11 mouse cellular contexts compared by ENCODE assay signal in genomic region chr4:137471326-137471725, GRCm38 (mm10). TPM values are rescaled to one million over a fixed set of nuclear protein-coding genes. Genes with fewer than 3 reads are reported as not detected.
DNase-seq lines count a peak whose midpoint lies in the region; ATAC-seq and TF ChIP-seq lines count a peak whose summit lies in the region.
"Had no signal": no experiment of that assay in that cellular context is flagged by ENCODE, and none has a peak within 500 bp of the region (broad histone marks: within the 10 kb centered on the region; RNA-seq: fewer than 3 reads in every experiment).

No protein-coding gene starts in this region.

- 74% methylated on average over 8 of the region's 8 CpGs for WGBS in forebrain, embryonic 12.5 days
- 78% methylated on average over 8 of the region's 8 CpGs for WGBS in forebrain, embryonic 15.5 days
- WGBS in lung, embryonic 14.5 days: 47% methylated on average over 8 of the region's 8 CpGs
- 58% methylated on average over 8 of the region's 8 CpGs for WGBS in intestine, embryonic 16.5 days
- WGBS in stomach, embryonic 15.5 days: 55% methylated on average over 8 of the region's 8 CpGs

- no peak overlapping the region for H3K9ac ChIP-seq in forebrain, embryonic 12.5 days
- no peak overlapping the region for H3K9ac ChIP-seq in forebrain, embryonic 15.5 days (replicated peaks)
- H3K9ac ChIP-seq in lung, embryonic 14.5 days: peak overlapping the region; percentile 81; the same call in 1 of the 2 replicates
- H3K9ac ChIP-seq in intestine, embryonic 16.5 days (ENCODE audit: low read depth, low read length): peak overlapping the region; percentile 53
- no peak overlapping the region for H3K9ac ChIP-seq in stomach, embryonic 15.5 days
- H3K9ac ChIP-seq: midbrain, embryonic 12.5 days had no signal

- no peaks in the 10 kb centered on the region for H3K36me3 ChIP-seq in forebrain, embryonic 12.5 days (replicated peaks)
- no peaks in the 10 kb centered on the region for H3K36me3 ChIP-seq in forebrain, embryonic 15.5 days
- 0 out of 2 replicates have a peak, but pooled peaks cover 4% of the 10 kb centered on the region for H3K36me3 ChIP-seq in lung, embryonic 14.5 days (ENCODE audit: insufficient read depth)
- no peaks in the 10 kb centered on the region for H3K36me3 ChIP-seq in intestine, embryonic 16.5 days (ENCODE audit: control insufficient read depth, insufficient read depth, low read length)
- no peaks in the 10 kb centered on the region for H3K36me3 ChIP-seq in stomach, embryonic 15.5 days
- H3K36me3 ChIP-seq: midbrain, embryonic 12.5 days had no signal

- peaks cover 41% of the 10 kb centered on the region for H3K4me1 ChIP-seq in forebrain, embryonic 12.5 days
- peaks cover 24% of the 10 kb centered on the region for H3K4me1 ChIP-seq in forebrain, embryonic 15.5 days
- peaks cover 60% of the 10 kb centered on the region for H3K4me1 ChIP-seq in lung, embryonic 14.5 days (ENCODE audit: insufficient read depth)
- H3K4me1 ChIP-seq in intestine, embryonic 16.5 days (ENCODE audit: control insufficient read depth, insufficient read depth, low read length): peaks cover 57% of the 10 kb centered on the region
- peaks cover 70% of the 10 kb centered on the region for H3K4me1 ChIP-seq in stomach, embryonic 15.5 days

- DNase-seq in lung, embryonic 14.5 days: no peak
- DNase-seq in lung, postnatal 4 days: no peak
- no peak for DNase-seq in left cerebral cortex, adult 9 months (ENCODE audit: low spot score in 2 of 2)
- DNase-seq in adrenal gland, postnatal 10 days: no peak

- H3K9me3 ChIP-seq in forebrain, embryonic 12.5 days: no peaks in the 10 kb centered on the region
- no peaks in the 10 kb centered on the region for H3K9me3 ChIP-seq in forebrain, embryonic 15.5 days
- no peaks in the 10 kb centered on the region for H3K9me3 ChIP-seq in lung, embryonic 14.5 days (ENCODE audit: low read depth, low read length)
- no peaks in the 10 kb centered on the region for H3K9me3 ChIP-seq in intestine, embryonic 16.5 days (ENCODE audit: control insufficient read depth, low read length)
- no peaks in the 10 kb centered on the region for H3K9me3 ChIP-seq in stomach, embryonic 15.5 days
- H3K9me3 ChIP-seq: midbrain, embryonic 12.5 days had no signal

- H3K4me2 ChIP-seq in forebrain, embryonic 12.5 days: 0 out of 2 replicates have a peak overlapping the region, but pooled peaks have one; percentile 95
- H3K4me2 ChIP-seq in forebrain, embryonic 15.5 days (replicated peaks): no peak overlapping the region
- peak overlapping the region; percentile 74 for H3K4me2 ChIP-seq in lung, embryonic 14.5 days
- H3K4me2 ChIP-seq in intestine, embryonic 16.5 days (ENCODE audit: low read depth, low read length): peak overlapping the region; percentile 73
- peak overlapping the region; percentile 85 for H3K4me2 ChIP-seq in stomach, embryonic 15.5 days

- ATAC-seq in forebrain, embryonic 12.5 days (ENCODE audit: low FRiP score): no peak
- ATAC-seq in forebrain, embryonic 15.5 days (replicated peaks): no peak
- ATAC-seq in lung, embryonic 14.5 days (ENCODE audit: insufficient read depth): no peak
- no peak for ATAC-seq in intestine, embryonic 16.5 days
- ATAC-seq in stomach, embryonic 15.5 days (ENCODE audit: insufficient read depth, low FRiP score, low read depth): no peak

- H3K27ac ChIP-seq in forebrain, embryonic 12.5 days: 0 out of 2 replicates have a peak overlapping the region, but pooled peaks have one; percentile 54
- no peak overlapping the region for H3K27ac ChIP-seq in forebrain, embryonic 15.5 days (replicated peaks)
- peak overlapping the region; percentile 83 for H3K27ac ChIP-seq in lung, embryonic 14.5 days (ENCODE audit: low read depth)
- peak overlapping the region; percentile 70 for H3K27ac ChIP-seq in intestine, embryonic 16.5 days (ENCODE audit: low read length)
- H3K27ac ChIP-seq in stomach, embryonic 15.5 days: peak overlapping the region; percentile 46
- H3K27ac ChIP-seq: midbrain, embryonic 12.5 days had no signal

- H3K27me3 ChIP-seq in forebrain, embryonic 12.5 days: peaks cover 3% of the 10 kb centered on the region
- H3K27me3 ChIP-seq in forebrain, embryonic 15.5 days: peaks cover 4% of the 10 kb centered on the region; the same call in 1 of the 2 replicates
- no peaks in the 10 kb centered on the region for H3K27me3 ChIP-seq in lung, embryonic 14.5 days (ENCODE audit: insufficient read depth, low read length)
- H3K27me3 ChIP-seq in intestine, embryonic 16.5 days (replicated peaks; ENCODE audit: control insufficient read depth, insufficient read depth, low read length): no peaks in the 10 kb centered on the region
- H3K27me3 ChIP-seq in stomach, embryonic 15.5 days (replicated peaks): no peaks in the 10 kb centered on the region

- H3K4me3 ChIP-seq in forebrain, embryonic 12.5 days (replicated peaks): no peak overlapping the region
- no peak overlapping the region for H3K4me3 ChIP-seq in forebrain, embryonic 15.5 days
- peak overlapping the region; percentile 92; the same call in 1 of the 2 replicates for H3K4me3 ChIP-seq in lung, embryonic 14.5 days (ENCODE audit: low read depth, low read length)
- H3K4me3 ChIP-seq in intestine, embryonic 16.5 days (ENCODE audit: low read length): peak overlapping the region; percentile 76
- H3K4me3 ChIP-seq in stomach, embryonic 15.5 days (replicated peaks): 0 out of 2 replicates have a peak overlapping the region, but pooled peaks have one; percentile 78
- H3K4me3 ChIP-seq: midbrain, embryonic 12.5 days had no signal

- TF ChIP-seq CTCF in lung, embryonic 14.5 days (IDR thresholded peaks at IDR 0.05; ENCODE audit: low read depth): no peak

RNA-seq across cellular contexts. Expression of gene Hspg2, which starts 2.8 kb away (rescaled TPM):
- polyA plus RNA-seq in forebrain, embryonic 12.5 days (2016; fragmentation: Nextera tagmentation; extraction: Ambion mirVana): 8.0 and 8.9 TPM in 2 replicates
- polyA plus RNA-seq in forebrain, embryonic 15.5 days (2015; fragmentation: Nextera tagmentation; extraction: Ambion mirVana): 3.7 and 4.2 TPM in 2 replicates
- polyA plus RNA-seq in lung, embryonic 14.5 days (2014; fragmentation: Nextera tagmentation; extraction: Ambion mirVana): 51.2 and 58.1 TPM in 2 replicates
- polyA plus RNA-seq in intestine, embryonic 16.5 days (2015; fragmentation: Nextera tagmentation; extraction: Ambion mirVana): 24.5 TPM in 2 replicates
- 28.5 and 28.9 TPM in 2 replicates for polyA plus RNA-seq in stomach, embryonic 15.5 days (2015; fragmentation: Nextera tagmentation; extraction: Ambion mirVana)
- total RNA-seq in adrenal gland, postnatal 10 days (2021): 100 to 1,000 TPM; 191 to 264 TPM

RNA-seq across cellular contexts. Expression of gene 1700013G24Rik, which starts 18.2 kb away (rescaled TPM):
- polyA plus RNA-seq in forebrain, embryonic 12.5 days (2016; fragmentation: Nextera tagmentation; extraction: Ambion mirVana): not detected in 2 replicates
- not detected in 2 replicates for polyA plus RNA-seq in forebrain, embryonic 15.5 days (2015; fragmentation: Nextera tagmentation; extraction: Ambion mirVana)
- polyA plus RNA-seq in lung, embryonic 14.5 days (2014; fragmentation: Nextera tagmentation; extraction: Ambion mirVana): not detected in 2 replicates
- polyA plus RNA-seq in intestine, embryonic 16.5 days (2015; fragmentation: Nextera tagmentation; extraction: Ambion mirVana): not detected in 2 replicates
- not detected in 2 replicates for polyA plus RNA-seq in stomach, embryonic 15.5 days (2015; fragmentation: Nextera tagmentation; extraction: Ambion mirVana)
- not detected for total RNA-seq in adrenal gland, postnatal 10 days (2021)
- total RNA-seq: layer of hippocampus, postnatal 25 days had no signal
- polyA plus RNA-seq: brain, embryonic 14.5 days; midbrain, embryonic 12.5 days had no signal

RNA-seq across cellular contexts. Expression of gene Cela3b, which starts 41.0 kb away (rescaled TPM):
- polyA plus RNA-seq in forebrain, embryonic 12.5 days (2016; fragmentation: Nextera tagmentation; extraction: Ambion mirVana): not detected in 2 replicates
- not detected in 2 replicates for polyA plus RNA-seq in forebrain, embryonic 15.5 days (2015; fragmentation: Nextera tagmentation; extraction: Ambion mirVana)
- polyA plus RNA-seq in lung, embryonic 14.5 days (2014; fragmentation: Nextera tagmentation; extraction: Ambion mirVana): not detected in 2 replicates
- polyA plus RNA-seq in intestine, embryonic 16.5 days (2015; fragmentation: Nextera tagmentation; extraction: Ambion mirVana): 237 and 402 TPM in 2 replicates
- 232 and 273 TPM in 2 replicates for polyA plus RNA-seq in stomach, embryonic 15.5 days (2015; fragmentation: Nextera tagmentation; extraction: Ambion mirVana)
- total RNA-seq in adrenal gland, postnatal 10 days (2021): not detected
- total RNA-seq: layer of hippocampus, postnatal 25 days had no signal
- polyA plus RNA-seq: brain, embryonic 14.5 days; midbrain, embryonic 12.5 days had no signal

Comparison
In these comparisons a context has a peak if more than half of its experiments do, and no peak if none do; other contexts are left out.
1. H3K4me3 ChIP-seq: peak in lung, embryonic 14.5 days (single experiment), intestine, embryonic 16.5 days (single experiment) and stomach, embryonic 15.5 days (single experiment); none in forebrain, embryonic 12.5 days (single experiment) and forebrain, embryonic 15.5 days (single experiment).
2. H3K9ac ChIP-seq: peak in lung, embryonic 14.5 days (single experiment) and intestine, embryonic 16.5 days (single experiment); none in forebrain, embryonic 12.5 days (single experiment), forebrain, embryonic 15.5 days (single experiment) and stomach, embryonic 15.5 days (single experiment).
3. RNA of gene Cela3b, which starts 41.0 kb away (polyA plus RNA-seq): 237 to 402 TPM in intestine, embryonic 16.5 days and 232 to 273 TPM in stomach, embryonic 15.5 days; not detected in lung, embryonic 14.5 days, not detected in forebrain, embryonic 12.5 days and not detected in forebrain, embryonic 15.5 days; every median in the first group is over 100 times any median in the second.